Mouse (Mus musculus) hindbrain, embryonic 14.5 days (tissue): ENCODE results near the gene Ttll5. TPM values are rescaled to one million over a fixed set of nuclear protein-coding genes. Genes with fewer than 3 reads are reported as not detected.

Source experiments
- ATAC-seq: fragments of 200-750 bp; cut with Nextera tagmentation; 2 replicates; pipeline ENCODE4 v1.8.0; 2017; ENCODE audit warnings: moderate number of reproducible peaks, mild to moderate bottlenecking, moderate TSS enrichment, moderate library complexity; ENCODE audit not compliant: low FRiP score
- DNase-seq: peaks from one replicate; pipeline ENCODE4 v3.0.0-alpha.2; 2015; ENCODE audit warnings: low spot score
- H3K27ac ChIP-seq: fragments of 300-500 bp; sonication (generic); 2 replicates; pipeline ENCODE4 v1.5.1; 2014; ENCODE audit warnings: mild to moderate bottlenecking, moderate library complexity
- H3K27me3 ChIP-seq: fragments of 300-500 bp; sonication (generic); 2 replicates; pipeline ENCODE4 v1.6.1; 2014; ENCODE audit warnings: mild to moderate bottlenecking, low read length, mixed read lengths; ENCODE audit not compliant: control insufficient read depth, insufficient read depth
- H3K36me3 ChIP-seq: fragments of 300-500 bp; sonication (generic); replicated peaks from 2 replicates; pipeline ENCODE4 v1.6.1; 2014; ENCODE audit not compliant: control insufficient read depth, insufficient read depth
- H3K4me1 ChIP-seq: fragments of 300-500 bp; sonication (generic); replicated peaks from 2 replicates; pipeline ENCODE4 v1.6.1; 2014; ENCODE audit warnings: antibody characterized with exemption, low read length, mixed read lengths; ENCODE audit not compliant: control insufficient read depth, insufficient read depth
- H3K4me2 ChIP-seq: fragments of 300-500 bp; sonication (generic); replicated peaks from 2 replicates; pipeline ENCODE4 v1.6.1; 2014; ENCODE audit warnings: mild to moderate bottlenecking, moderate library complexity
- H3K4me3 ChIP-seq: fragments of 300-500 bp; sonication (generic); replicated peaks from 2 replicates; pipeline ENCODE4 v1.5.1; 2014; ENCODE audit warnings: mild to moderate bottlenecking, low read length
- H3K9ac ChIP-seq: fragments of 300-500 bp; sonication (generic); 2 replicates; pipeline ENCODE4 v1.6.1; 2014
- H3K9me3 ChIP-seq: fragments of 300-500 bp; sonication (generic); 2 replicates; pipeline ENCODE4 v1.6.1; 2016; ENCODE audit warnings: low read length; ENCODE audit not compliant: control insufficient read depth
- WGBS: fragments of 180-500 bp; shearing (Covaris S2); extraction: QIAGEN DNeasy Blood & Tissue Kit; methylation state at CpG from one replicate; pipeline ENCODE4 v1.1.7; 2014; 5-methylcytosine and 5-hydroxymethylcytosine counted together
- polyA plus RNA-seq: library from polyadenylated mRNA; unstranded; fragments of >200 nt; fragmentation: Nextera tagmentation; extraction: Ambion mirVana; gene quantifications from 2 replicates; pipeline ENCODE4 v1.2.1, GENCODE M21; 2014

Ttll5 gene
- polyA plus RNA-seq, 1 experiment from 2014 or later: 14.4 TPM

DNA sequence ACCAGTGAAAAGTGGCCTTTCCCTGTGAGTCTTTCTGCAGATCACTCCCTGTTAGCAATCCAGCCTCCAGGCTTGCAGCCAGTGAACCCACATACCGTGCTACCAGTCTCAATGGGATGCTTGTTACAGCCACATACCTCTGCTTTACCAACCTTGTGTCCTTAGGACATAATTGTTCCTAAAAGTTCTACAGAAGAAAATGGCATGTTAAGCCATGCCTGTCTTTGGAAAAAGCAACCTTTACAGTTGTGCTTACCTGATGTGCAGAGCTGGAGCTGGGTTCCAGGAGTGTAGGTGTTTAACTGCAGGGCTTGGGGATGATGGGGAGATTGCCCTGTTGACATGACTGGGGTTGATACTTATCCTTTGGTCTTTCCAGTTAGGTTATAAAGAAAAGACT, 203.3 kb downstream of the Ttll5 start:
- H3K4me1 ChIP-seq: no peaks in the 10 kb centered on the region
- H3K4me3 ChIP-seq: no peak overlapping the region
- no peaks in the 10 kb centered on the region for H3K9me3 ChIP-seq
- H3K27ac ChIP-seq: no peak overlapping the region
- no peak overlapping the region for H3K9ac ChIP-seq
- no peak overlapping the region for H3K4me2 ChIP-seq
- DNase-seq (no peak), ATAC-seq (no peak)
- H3K27me3 ChIP-seq: no peaks in the 10 kb centered on the region
- no peaks in the 10 kb centered on the region for H3K36me3 ChIP-seq
- WGBS: 86% methylated on average over 1 of the region's 1 CpGs

DNA sequence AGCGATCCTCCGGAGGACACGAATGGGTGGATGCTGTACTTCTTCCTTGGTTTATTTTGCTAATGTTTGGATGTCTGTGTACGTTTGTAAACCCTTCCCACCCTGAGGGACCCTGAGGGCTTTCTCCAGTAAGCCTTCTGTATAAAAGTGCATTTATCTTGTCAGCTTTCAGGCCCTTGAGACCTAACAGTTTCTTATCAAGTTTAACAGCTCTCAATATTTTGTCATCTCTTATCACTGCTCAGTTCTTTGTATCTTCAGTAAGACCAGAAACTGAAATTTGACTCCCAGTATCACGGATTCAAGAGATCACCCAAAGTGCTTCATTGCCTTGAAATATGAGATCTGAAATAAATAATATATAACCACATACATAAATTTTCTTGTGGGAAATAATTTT, 206.5 kb downstream of the Ttll5 start:
- H3K9me3 ChIP-seq: no peaks in the 10 kb centered on the region
- H3K4me1 ChIP-seq: no peaks in the 10 kb centered on the region
- no peak overlapping the region for H3K27ac ChIP-seq
- no peaks in the 10 kb centered on the region for H3K36me3 ChIP-seq
- H3K4me2 ChIP-seq: no peak overlapping the region
- H3K9ac ChIP-seq: no peak overlapping the region
- no peak for DNase-seq
- ATAC-seq: no peak
- no peak overlapping the region for H3K4me3 ChIP-seq
- 83% methylated on average over 5 of the region's 5 CpGs for whole genome bisulfite sequencing
- H3K27me3 ChIP-seq: no peaks in the 10 kb centered on the region

DNA sequence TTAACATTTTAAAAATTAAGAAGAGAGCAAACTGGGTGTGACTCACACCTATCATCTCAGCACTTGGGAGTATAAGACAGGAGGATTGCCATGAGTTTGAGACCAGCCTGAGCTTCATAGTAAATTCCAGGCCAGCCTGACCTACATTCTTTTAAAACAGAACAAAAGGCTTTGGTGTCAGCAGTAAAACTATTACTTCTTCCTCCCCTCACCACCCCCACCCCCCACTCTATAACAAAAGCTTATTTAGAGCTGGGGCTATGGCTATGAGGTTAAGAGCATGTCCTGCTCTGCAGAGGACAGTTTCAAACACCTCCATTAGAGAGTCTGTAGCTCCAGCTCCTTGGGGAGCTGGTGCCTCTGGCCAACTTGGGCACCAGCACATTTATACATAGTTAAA, 211.1 kb downstream of the Ttll5 start:
- Histone ChIP-seq H3K27ac (no peak overlapping the region), H3K9me3 (no peaks in the 10 kb centered on the region), H3K4me1 (0 out of 2 replicates have a peak, but pooled peaks cover 11% of the 10 kb centered on the region), H3K4me2 (no peak overlapping the region), H3K27me3 (no peaks in the 10 kb centered on the region), H3K36me3 (no peaks in the 10 kb centered on the region), H3K9ac (no peak overlapping the region), H3K4me3 (no peak overlapping the region)
- ATAC-seq (no peak), DNase-seq (no peak)

DNA sequence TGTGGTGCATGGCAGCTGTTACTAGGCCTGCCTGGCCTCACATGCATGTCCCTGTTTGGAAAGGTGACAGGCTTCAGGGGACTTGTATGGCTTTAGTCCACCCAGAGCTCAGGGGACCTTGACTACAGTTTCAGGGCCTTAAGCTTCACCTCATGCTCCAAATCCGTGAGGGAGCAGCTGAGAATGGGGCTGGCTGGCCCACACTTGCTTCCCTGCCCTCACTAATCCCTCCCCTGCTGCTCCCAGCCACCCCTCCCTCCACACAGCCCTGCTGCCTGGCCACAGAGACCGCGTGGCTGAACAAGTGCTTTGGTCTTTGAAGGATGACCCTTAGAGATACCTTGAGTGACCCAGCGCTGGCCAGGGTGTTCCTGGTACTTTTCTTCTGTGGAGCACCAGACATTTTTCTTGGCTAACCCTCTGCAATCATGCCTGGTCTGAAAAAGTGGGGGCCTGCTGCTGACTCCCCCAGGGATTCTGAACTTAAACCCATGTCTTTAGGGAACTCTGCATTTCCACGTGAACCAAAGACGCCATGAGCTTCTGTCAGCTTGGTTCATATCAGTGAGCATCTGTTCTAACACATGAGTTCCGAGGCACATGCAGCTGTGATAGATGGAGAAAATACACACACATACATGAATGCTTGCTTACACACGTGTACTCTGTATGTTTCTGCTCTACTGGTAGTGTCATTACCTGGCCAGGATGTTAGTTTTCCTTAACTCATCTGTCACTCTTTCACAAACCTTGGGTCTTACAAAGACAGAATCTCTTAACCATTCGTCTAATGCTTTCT, 212.1 kb downstream of the Ttll5 start:
- Histone ChIP-seq H3K9me3 (no peaks in the 10 kb centered on the region), H3K4me1 (0 out of 2 replicates have a peak, but pooled peaks cover 11% of the 10 kb centered on the region), H3K27ac (no peak overlapping the region), H3K27me3 (no peaks in the 10 kb centered on the region), H3K4me2 (no peak overlapping the region), H3K36me3 (no peaks in the 10 kb centered on the region), H3K9ac (no peak overlapping the region), H3K4me3 (no peak overlapping the region)
- DNase-seq (no peak), ATAC-seq (no peak)
- 44% methylated on average over 9 of the region's 9 CpGs for WGBS

DNA sequence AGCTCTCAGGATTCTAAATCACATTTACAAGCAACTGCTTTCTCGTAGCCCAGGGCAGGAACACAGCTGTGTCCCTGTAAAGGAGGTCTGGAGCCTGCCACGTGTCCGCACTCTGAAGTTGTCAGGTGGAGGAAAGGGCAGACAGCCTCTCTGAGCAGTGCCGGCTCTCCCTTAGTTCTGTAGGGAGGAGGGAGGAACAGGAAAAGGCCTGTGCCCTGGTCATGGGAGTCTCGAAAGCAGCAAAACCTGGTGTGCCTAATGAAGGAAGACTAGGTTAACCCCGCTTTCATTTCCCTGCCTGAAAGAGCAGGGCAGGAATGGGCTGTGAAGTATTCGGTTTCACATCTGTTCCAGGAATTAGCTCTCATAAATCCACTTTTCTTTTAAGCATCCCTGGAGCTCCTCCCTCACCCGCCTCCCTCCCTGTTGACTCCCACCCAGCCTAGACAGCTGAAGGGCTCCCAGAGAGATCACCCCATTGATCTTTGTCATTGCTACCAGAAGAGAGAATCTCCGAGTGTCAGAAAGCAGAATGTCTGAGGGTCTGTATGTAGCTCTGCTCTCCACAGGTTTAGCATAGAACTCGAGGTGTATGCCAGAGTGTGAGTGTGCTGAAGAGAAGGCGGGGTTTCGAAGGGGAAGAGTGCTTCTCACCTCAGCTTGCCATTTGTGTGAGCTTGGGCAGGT, 212.9 kb downstream of the Ttll5 start:
- Histone ChIP-seq H3K9me3 (no peaks in the 10 kb centered on the region), H3K4me2 (no peak overlapping the region), H3K36me3 (no peaks in the 10 kb centered on the region), H3K27me3 (no peaks in the 10 kb centered on the region), H3K9ac (no peak overlapping the region), H3K4me3 (no peak overlapping the region), H3K4me1 (0 out of 2 replicates have a peak, but pooled peaks cover 11% of the 10 kb centered on the region), H3K27ac (no peak overlapping the region)
- peak; percentile 60; the same call in 1 of the 2 replicates for ATAC-seq
- WGBS: 34% methylated on average over 12 of the region's 12 CpGs
- DNase-seq: no peak

DNA sequence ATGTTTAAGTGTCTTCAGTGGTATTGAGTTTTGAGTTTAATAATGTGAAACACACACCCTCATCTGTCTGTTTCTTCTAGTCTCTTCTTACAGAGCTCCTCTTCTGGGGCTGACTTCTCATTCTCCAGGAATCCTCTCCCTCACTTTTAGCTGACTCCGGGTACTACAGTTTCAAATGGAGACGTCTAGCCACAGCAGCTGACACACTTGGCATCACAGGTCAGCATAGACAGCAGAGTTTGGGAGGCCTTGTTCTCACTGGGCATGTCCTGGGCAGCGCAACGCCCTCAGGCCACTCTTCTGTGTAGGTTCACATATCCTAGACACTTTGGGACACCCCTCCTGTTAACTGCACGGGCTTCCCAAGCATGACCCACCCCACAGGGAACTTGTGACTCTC, 214.6 kb downstream of the Ttll5 start:
- Histone ChIP-seq H3K27me3 (no peaks in the 10 kb centered on the region), H3K9ac (no peak overlapping the region), H3K27ac (no peak overlapping the region), H3K4me3 (no peak overlapping the region), H3K36me3 (no peaks in the 10 kb centered on the region), H3K9me3 (no peaks in the 10 kb centered on the region), H3K4me2 (no peak overlapping the region), H3K4me1 (0 out of 2 replicates have a peak, but pooled peaks cover 11% of the 10 kb centered on the region)
- 90% methylated on average over 5 of the region's 5 CpGs for WGBS
- DNase-seq: no peak
- ATAC-seq: no peak

DNA sequence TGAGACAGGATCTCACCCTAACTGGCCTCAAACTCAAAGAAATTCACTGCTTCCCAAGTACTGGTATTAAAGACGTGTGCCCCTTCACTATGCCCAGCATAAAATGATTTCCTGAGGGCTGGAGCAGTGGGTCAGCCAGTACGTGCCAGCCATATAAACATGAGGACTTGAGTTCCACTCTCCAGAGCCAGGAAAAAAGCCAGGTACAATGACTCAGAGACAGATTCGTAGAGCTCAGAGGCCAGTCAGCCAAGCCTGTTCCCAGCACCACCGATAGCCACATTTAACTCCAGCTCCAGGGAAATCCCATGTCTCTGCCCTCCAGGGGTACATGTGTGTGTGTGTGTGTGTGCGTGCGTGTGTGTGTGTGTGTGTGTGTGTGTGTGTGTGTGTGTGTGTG, 215.3 kb downstream of the Ttll5 start:
- Histone ChIP-seq H3K9ac (no peak overlapping the region), H3K27ac (no peak overlapping the region), H3K4me2 (no peak overlapping the region), H3K27me3 (no peaks in the 10 kb centered on the region), H3K9me3 (no peaks in the 10 kb centered on the region), H3K4me3 (no peak overlapping the region), H3K36me3 (no peaks in the 10 kb centered on the region), H3K4me1 (0 out of 2 replicates have a peak, but pooled peaks cover 11% of the 10 kb centered on the region)
- WGBS: 86% methylated on average over 6 of the region's 6 CpGs
- no peak for ATAC-seq
- no peak for DNase-seq

DNA sequence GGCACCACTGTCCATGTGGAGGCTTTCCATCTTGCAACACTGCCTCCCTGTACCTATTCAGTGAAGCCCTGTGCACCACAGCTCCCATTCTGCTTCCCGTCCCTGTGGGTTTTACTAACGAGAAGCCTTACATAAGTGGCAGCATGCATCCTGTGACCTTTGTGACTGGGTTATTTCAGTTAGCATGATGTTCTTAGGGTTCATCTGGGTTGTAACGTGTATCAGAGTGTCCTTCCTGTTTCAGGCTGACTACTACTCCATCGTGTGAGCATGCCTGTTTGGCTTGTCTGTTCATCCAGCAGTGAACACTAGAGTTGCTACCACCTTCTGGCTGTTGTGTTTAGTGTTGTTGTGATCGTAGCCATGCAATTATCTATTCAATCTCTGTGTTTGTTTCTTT, 221.7 kb downstream of the Ttll5 start:
- no peak overlapping the region for H3K4me3 ChIP-seq
- ATAC-seq (no peak), DNase-seq (no peak)
- 88% methylated on average over 5 of the region's 5 CpGs for WGBS
- H3K27ac ChIP-seq: no peak overlapping the region
- H3K36me3 ChIP-seq: no peaks in the 10 kb centered on the region
- H3K27me3 ChIP-seq: no peaks in the 10 kb centered on the region
- no peaks in the 10 kb centered on the region for H3K9me3 ChIP-seq
- no peaks in the 10 kb centered on the region for H3K4me1 ChIP-seq
- H3K9ac ChIP-seq: no peak overlapping the region
- H3K4me2 ChIP-seq: no peak overlapping the region

DNA sequence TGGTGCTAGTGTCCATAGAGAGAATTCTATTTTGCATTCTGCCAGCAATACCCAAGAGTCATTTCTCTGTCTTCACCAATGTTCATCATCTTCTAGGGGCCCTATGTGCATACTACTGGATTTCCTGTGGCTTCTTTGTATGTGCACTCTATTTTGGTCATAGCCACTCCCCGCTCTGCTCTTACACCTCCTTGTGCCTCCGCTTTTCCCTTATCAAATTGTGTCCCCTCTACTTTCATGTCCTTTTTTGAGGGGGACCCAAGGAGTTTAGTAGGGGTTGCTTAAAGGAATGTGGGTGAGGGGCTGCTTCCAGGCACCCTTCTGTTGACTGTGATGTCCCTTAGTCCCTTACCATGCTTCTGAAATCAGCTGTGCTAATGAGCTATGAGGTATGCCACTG, 222.3 kb downstream of the Ttll5 start:
- H3K36me3 ChIP-seq: no peaks in the 10 kb centered on the region
- DNase-seq: no peak
- no peak overlapping the region for H3K27ac ChIP-seq
- H3K4me2 ChIP-seq: no peak overlapping the region
- WGBS: 97% methylated on average over 2 of the region's 2 CpGs
- no peak for ATAC-seq
- no peaks in the 10 kb centered on the region for H3K27me3 ChIP-seq
- no peak overlapping the region for H3K4me3 ChIP-seq
- H3K9me3 ChIP-seq: no peaks in the 10 kb centered on the region
- no peak overlapping the region for H3K9ac ChIP-seq
- H3K4me1 ChIP-seq: no peaks in the 10 kb centered on the region
